Mouse (Mus musculus) limb, embryonic 14.5 days (tissue): ENCODE results near the gene Vmn2r29. TPM values are rescaled to one million over a fixed set of nuclear protein-coding genes. Genes with fewer than 3 reads are reported as not detected.

ENCODE experiments used
- ATAC-seq: fragments of 200-750 bp; cut with Nextera tagmentation; 2 replicates; pipeline ENCODE4 v1.8.0; 2017; ENCODE audit warnings: low read depth, moderate number of reproducible peaks, moderate TSS enrichment; ENCODE audit not compliant: low FRiP score
- DNase-seq: peaks from one replicate; pipeline ENCODE4 v3.0.0-alpha.2; 2015; ENCODE audit warnings: low spot score
- H3K27ac ChIP-seq: fragments of 300-500 bp; sonication (generic); replicated peaks from 2 replicates; pipeline ENCODE4 v1.5.1; 2014; ENCODE audit warnings: low read depth, mild to moderate bottlenecking, low read length, moderate library complexity, mixed read lengths
- H3K27me3 ChIP-seq: fragments of 300-500 bp; sonication (generic); 2 replicates; pipeline ENCODE4 v1.6.1; 2014; ENCODE audit warnings: low read length, mixed read lengths; ENCODE audit not compliant: control insufficient read depth, insufficient read depth
- H3K36me3 ChIP-seq: fragments of 300-500 bp; sonication (generic); 2 replicates; pipeline ENCODE4 v1.6.1; 2014; ENCODE audit warnings: mild to moderate bottlenecking, low read length, moderate library complexity, mixed read lengths; ENCODE audit not compliant: control insufficient read depth, insufficient read depth
- H3K4me1 ChIP-seq: fragments of 300-500 bp; sonication (generic); 2 replicates; pipeline ENCODE4 v1.6.1; 2014; ENCODE audit warnings: antibody characterized with exemption, low read length, mixed read lengths; ENCODE audit not compliant: control insufficient read depth, insufficient read depth
- H3K4me2 ChIP-seq: fragments of 300-500 bp; sonication (generic); replicated peaks from 2 replicates; pipeline ENCODE4 v1.6.1; 2014; ENCODE audit warnings: low read depth, mild to moderate bottlenecking, low read length, moderate library complexity; ENCODE audit not compliant: severe bottlenecking
- H3K4me3 ChIP-seq: fragments of 300-500 bp; sonication (generic); replicated peaks from 2 replicates; pipeline ENCODE4 v1.5.1; 2014; ENCODE audit warnings: low read length
- H3K9ac ChIP-seq: fragments of 300-500 bp; sonication (generic); 2 replicates; pipeline ENCODE4 v1.6.1; 2014; ENCODE audit warnings: mild to moderate bottlenecking, low read depth, low read length, moderate library complexity; ENCODE audit not compliant: severe bottlenecking
- H3K9me3 ChIP-seq: fragments of 300-500 bp; sonication (generic); 2 replicates; pipeline ENCODE4 v1.6.1; 2016; ENCODE audit warnings: low read length; ENCODE audit not compliant: control insufficient read depth
- POLR2A ChIP-seq: fragments of 200-500 bp; IDR thresholded peaks from 2 replicates; pipeline ENCODE4 v1.8.0; 2012; ENCODE audit warnings: inconsistent platforms, mild to moderate bottlenecking, moderate library complexity, borderline replicate concordance; ENCODE audit not compliant: insufficient read depth, insufficient read length; ENCODE audit errors: extremely low read depth
- WGBS: fragments of 180-500 bp; shearing (Covaris S2); extraction: QIAGEN DNeasy Blood & Tissue Kit; methylation state at CpG from one replicate; pipeline ENCODE4 v1.1.7; 2014; 5-methylcytosine and 5-hydroxymethylcytosine counted together
- polyA plus RNA-seq, 2 experiments: library from polyadenylated mRNA; depleted of rRNA in 1 of 2; stranded (reverse) in 1 of 2; unstranded in 1 of 2; fragments of >200 nt; fragmentation: Nextera tagmentation in 1 of 2; extraction: Ambion mirVana in 1 of 2; gene quantifications; 2 replicates each; pipeline versions ENCODE4 v1.2.1 to v1.2.3; 2012 to 2014

Gene Vmn2r29
- polyA plus RNA-seq, 2 experiments: 1.3 to 3.4 TPM

DNA sequence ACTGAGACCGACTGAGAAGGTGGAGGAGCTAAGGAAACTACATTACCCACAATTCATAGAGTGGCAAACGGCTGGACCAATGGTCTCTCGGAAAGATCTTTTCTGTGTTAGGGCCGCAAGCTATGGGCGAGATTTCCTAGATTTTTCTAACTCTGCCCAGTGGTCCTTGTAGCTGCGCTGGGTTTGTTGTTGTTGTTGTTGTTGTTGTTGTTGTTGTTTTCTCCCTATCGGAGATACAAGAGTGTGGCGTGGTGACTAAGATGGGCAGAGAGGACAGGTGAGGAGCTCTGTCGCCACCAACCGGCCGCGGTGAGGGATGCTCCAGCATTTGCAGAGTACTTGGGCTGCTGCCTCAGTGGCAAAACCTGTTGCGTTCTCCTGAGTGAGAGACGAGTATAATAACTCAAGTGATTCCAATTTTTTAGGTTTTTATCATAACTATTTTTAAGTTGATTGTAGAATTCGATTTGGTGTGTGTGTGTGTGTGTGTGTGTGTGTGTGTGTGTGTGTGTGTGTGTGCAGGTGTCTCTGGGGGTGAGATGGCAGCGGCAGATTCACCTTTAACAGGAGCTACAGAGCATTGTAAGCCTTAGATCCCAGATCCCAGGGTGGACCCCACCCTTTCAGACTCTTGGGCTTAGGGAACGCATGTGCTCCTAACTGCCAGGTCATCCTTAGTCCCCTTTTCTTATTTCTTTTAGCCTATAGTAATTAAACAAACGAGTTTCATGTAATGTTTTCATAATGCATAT is 58.8 kb downstream of the Vmn2r29 start:
- peak; percentile 90 for ATAC-seq
- H3K4me1 ChIP-seq: no peaks in the 10 kb centered on the region
- 9% methylated on average over 18 of the region's 18 CpGs for WGBS

DNA sequence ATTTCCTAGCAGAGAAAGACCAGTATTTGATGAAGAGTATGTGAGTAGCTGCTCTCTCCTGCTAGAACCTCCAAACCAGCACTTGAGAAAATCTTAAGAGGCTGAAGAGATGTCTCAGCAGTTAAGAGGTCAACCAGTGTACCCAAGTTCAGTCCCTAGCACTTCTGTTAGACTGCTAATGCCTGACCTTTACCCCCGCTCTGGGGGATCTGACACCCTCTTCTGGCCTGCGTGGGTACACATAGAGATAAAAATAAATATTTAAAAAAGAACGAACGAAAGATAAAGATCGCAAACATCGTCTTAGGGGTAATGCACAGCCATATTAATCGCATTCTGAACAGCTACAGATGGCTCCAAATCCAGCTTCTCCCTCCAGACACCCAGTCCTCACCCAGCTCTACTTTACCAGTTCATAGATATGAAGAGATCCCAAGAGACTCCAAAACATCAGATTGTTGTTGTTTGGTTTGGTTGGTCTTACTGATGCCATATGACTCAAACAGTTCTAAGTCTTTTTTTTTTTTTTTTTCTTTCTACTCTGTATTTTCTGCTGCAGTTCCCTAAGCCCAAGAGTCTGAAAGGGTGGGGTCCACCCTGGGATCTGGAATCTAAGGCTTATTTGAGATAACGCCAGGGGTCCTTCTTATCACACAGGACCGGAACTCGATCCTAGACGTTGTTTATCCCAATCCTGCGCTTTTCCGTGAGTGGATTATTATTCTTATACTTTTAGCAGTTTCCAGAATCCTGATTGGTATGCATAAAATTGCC is 59.5 kb downstream of the Vmn2r29 start:
- no peak overlapping the region for H3K27ac ChIP-seq
- H3K9ac ChIP-seq: no peak overlapping the region; the same call in 1 of the 2 replicates
- peak overlapping the region; percentile 40 for H3K4me3 ChIP-seq
- H3K4me2 ChIP-seq: peak overlapping the region; percentile 28
- H3K9me3 ChIP-seq: no peaks in the 10 kb centered on the region
- 40% methylated on average over 13 of the region's 13 CpGs for WGBS
- ATAC-seq (no peak), DNase-seq (no peak)
- H3K36me3 ChIP-seq: peaks cover 11% of the 10 kb centered on the region
- H3K27me3 ChIP-seq: no peaks in the 10 kb centered on the region
- H3K4me1 ChIP-seq: no peaks in the 10 kb centered on the region
- no peak for TF ChIP-seq POLR2A

More for the DNA sequence above, 58.8 kb downstream of the Vmn2r29 start:
- Histone ChIP-seq H3K9me3 (no peaks in the 10 kb centered on the region), H3K9ac (peak overlapping the region; percentile 1; the same call in 1 of the 2 replicates), H3K4me3 (peak overlapping the region; percentile 40), H3K36me3 (peaks cover 4% of the 10 kb centered on the region), H3K27ac (no peak overlapping the region), H3K27me3 (no peaks in the 10 kb centered on the region), H3K4me2 (peak overlapping the region; percentile 28)
- peak; percentile 63 for DNase-seq
- no peak for TF ChIP-seq POLR2A

DNA sequence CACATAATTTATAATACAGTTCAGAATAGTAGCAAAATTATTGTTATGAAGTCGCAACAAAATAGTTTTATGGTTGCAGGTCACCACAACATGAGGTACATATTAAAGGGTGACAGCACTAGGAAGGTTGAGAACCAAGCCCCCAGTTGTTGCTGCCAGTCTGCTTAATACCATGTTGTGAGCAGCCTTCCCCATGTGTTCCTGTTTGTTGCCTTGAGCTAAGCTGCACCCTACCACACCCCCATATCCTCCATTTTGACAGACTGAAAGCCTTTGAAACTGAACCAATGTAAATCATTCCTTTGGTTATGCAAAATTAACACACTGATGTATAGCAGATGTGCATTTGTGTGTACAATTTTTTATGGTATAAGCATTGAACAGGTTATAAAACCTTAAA is 61.2 kb downstream of the Vmn2r29 start:
- DNase-seq: peak; percentile 17
- Histone ChIP-seq H3K4me1 (no peaks in the 10 kb centered on the region), H3K4me3 (no peak overlapping the region), H3K27ac (no peak overlapping the region), H3K36me3 (peaks cover 26% of the 10 kb centered on the region), H3K27me3 (no peaks in the 10 kb centered on the region), H3K9ac (no peak overlapping the region), H3K9me3 (no peaks in the 10 kb centered on the region), H3K4me2 (no peak overlapping the region)
- TF ChIP-seq POLR2A: no peak
- peak; percentile 58; the same call in 1 of the 2 replicates for ATAC-seq
- 60% methylated on average over 1 of the region's 1 CpGs for WGBS

Other genes starting within 250 kb of the Vmn2r29 start
- gene Zfp954, start 125.8 kb downstream of the Vmn2r29 start, polyA plus RNA-seq (2012; rRNA removed): 11.7 and 12.5 TPM in 2 replicates
- 12.7 and 14.8 TPM in 2 replicates for gene Zfp954, start 125.8 kb downstream of the Vmn2r29 start, polyA plus RNA-seq (2014; fragmentation: Nextera tagmentation; extraction: Ambion mirVana)
- 0.84 and 0.95 TPM in 2 replicates for gene Zfp773, start 110.6 kb downstream of the Vmn2r29 start, polyA plus RNA-seq (2012; rRNA removed)
- gene Zfp773, start 110.6 kb downstream of the Vmn2r29 start, polyA plus RNA-seq (2014; fragmentation: Nextera tagmentation; extraction: Ambion mirVana): 1.7 and 1.9 TPM in 2 replicates
- gene Zfp418, start 76.0 kb downstream of the Vmn2r29 start, polyA plus RNA-seq (2012; rRNA removed): 1.7 and 2.1 TPM in 2 replicates
- gene Zfp418, start 76.0 kb downstream of the Vmn2r29 start, polyA plus RNA-seq (2014; fragmentation: Nextera tagmentation; extraction: Ambion mirVana): 3.0 and 3.5 TPM in 2 replicates
- 9.1 and 10.2 TPM in 2 replicates for gene Zfp772, start 37.3 kb downstream of the Vmn2r29 start, polyA plus RNA-seq (2012; rRNA removed)
- 8.7 and 9.2 TPM in 2 replicates for gene Zfp772, start 37.3 kb downstream of the Vmn2r29 start, polyA plus RNA-seq (2014; fragmentation: Nextera tagmentation; extraction: Ambion mirVana)
- 3.4 and 4.5 TPM in 2 replicates for gene Gm45844, start 31.0 kb upstream of the Vmn2r29 start, polyA plus RNA-seq (2012; rRNA removed)
- 3.5 and 6.3 TPM in 2 replicates for gene Gm45844, start 31.0 kb upstream of the Vmn2r29 start, polyA plus RNA-seq (2014; fragmentation: Nextera tagmentation; extraction: Ambion mirVana)
- 27.1 and 31.8 TPM in 2 replicates for gene Clcn4, start 53.5 kb upstream of the Vmn2r29 start, polyA plus RNA-seq (2012; rRNA removed)
- gene Clcn4, start 53.5 kb upstream of the Vmn2r29 start, polyA plus RNA-seq (2014; fragmentation: Nextera tagmentation; extraction: Ambion mirVana): 41.9 and 50.9 TPM in 2 replicates
- 0.01 TPM in 1 of 2 replicates, not detected in the other for gene Vmn2r30, start 90.3 kb upstream of the Vmn2r29 start, polyA plus RNA-seq (2012; rRNA removed)
- gene Vmn2r30, start 90.3 kb upstream of the Vmn2r29 start, polyA plus RNA-seq (2014; fragmentation: Nextera tagmentation; extraction: Ambion mirVana): not detected in 2 replicates
- 0.18 TPM in 1 of 2 replicates, not detected in the other for gene Gm45783, start 127.2 kb upstream of the Vmn2r29 start, polyA plus RNA-seq (2012; rRNA removed)
- not detected in 2 replicates for gene Gm45783, start 127.2 kb upstream of the Vmn2r29 start, polyA plus RNA-seq (2014; fragmentation: Nextera tagmentation; extraction: Ambion mirVana)
- gene Vmn2r31, start 152.4 kb upstream of the Vmn2r29 start, polyA plus RNA-seq (2012; rRNA removed): not detected in 2 replicates
- gene Vmn2r31, start 152.4 kb upstream of the Vmn2r29 start, polyA plus RNA-seq (2014; fragmentation: Nextera tagmentation; extraction: Ambion mirVana): 0.03 TPM in 1 of 2 replicates, not detected in the other
- gene Vmn2r32, start 232.7 kb upstream of the Vmn2r29 start, polyA plus RNA-seq (2012; rRNA removed): not detected in 2 replicates
- not detected in 2 replicates for gene Vmn2r32, start 232.7 kb upstream of the Vmn2r29 start, polyA plus RNA-seq (2014; fragmentation: Nextera tagmentation; extraction: Ambion mirVana)